In the genomic region with DNA sequence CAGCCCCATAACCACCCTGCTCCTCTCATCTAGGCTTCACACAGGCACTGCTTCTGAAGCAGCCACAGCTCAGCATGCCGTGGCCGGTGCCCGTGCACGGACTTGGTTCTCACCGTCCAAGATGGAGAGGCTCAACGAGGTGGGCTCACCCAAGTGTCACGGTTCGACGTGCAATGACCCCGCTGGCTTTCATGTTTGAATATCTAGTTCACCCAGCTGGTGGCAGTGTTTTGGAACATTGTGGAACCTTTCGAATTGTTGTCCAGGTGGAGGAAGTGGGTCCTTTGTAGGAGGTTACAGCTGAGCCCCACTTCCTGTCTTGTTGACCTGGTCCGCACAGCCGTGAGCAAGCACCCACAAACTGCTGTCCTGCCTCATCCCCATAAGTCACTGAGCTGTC, we compare ENCODE assay signal across 18 mouse cellular contexts. TPM values are rescaled to one million over a fixed set of nuclear protein-coding genes. Genes with fewer than 3 reads are reported as not detected.
"Had no signal": no experiment of that assay in that cellular context is flagged by ENCODE, and none has a peak within 500 bp of the region (broad histone marks: within the 10 kb centered on the region; RNA-seq: fewer than 3 reads in every experiment).

No protein-coding gene starts in this region.

- H3K27ac ChIP-seq: layer of hippocampus, adult 2 months; lung, embryonic 15.5 days; macrophage; neural tube, embryonic 13.5 days had no signal

- H3K9me3 ChIP-seq: lung, embryonic 15.5 days; megakaryocyte, embryonic 14.5 days; neural tube, embryonic 13.5 days had no signal

- DNase-seq: kidney, adult 11 months; kidney, postnatal 10 days; kidney, postnatal 4 days; left cerebral cortex, postnatal 4 days; lung, postnatal 14 days; retina, postnatal 1 day; right cerebral cortex, postnatal 4 days had no signal

- H3K9ac ChIP-seq: lung, embryonic 15.5 days; neural tube, embryonic 13.5 days had no signal

- H3K4me2 ChIP-seq: liver, embryonic 11.5 days; lung, embryonic 15.5 days; midbrain, embryonic 11.5 days; neural tube, embryonic 13.5 days had no signal

- H3K27me3 ChIP-seq: lung, embryonic 15.5 days; megakaryocyte, embryonic 14.5 days; neural tube, embryonic 13.5 days had no signal

- H3K4me3 ChIP-seq: layer of hippocampus, adult 2 months; lung, embryonic 15.5 days; megakaryocyte, embryonic 14.5 days; neural tube, embryonic 13.5 days had no signal

- H3K4me1 ChIP-seq: neural tube, embryonic 13.5 days had no signal

- ATAC-seq: midbrain, embryonic 16.5 days had no signal

RNA-seq across cellular contexts. Expression of a gene that starts 28.9 kb away (rescaled TPM):
- polyA plus RNA-seq: intestine, embryonic 14.5 days; kidney, embryonic 14.5 days; liver, embryonic 11.5 days; liver, embryonic 16.5 days; lung, embryonic 15.5 days; midbrain, embryonic 11.5 days; midbrain, embryonic 16.5 days; neural tube, embryonic 13.5 days had no signal
